Mouse (Mus musculus) kidney, postnatal 0 days (tissue): ENCODE results near the gene Tsga10ip. TPM values are rescaled to one million over a fixed set of nuclear protein-coding genes. Genes with fewer than 3 reads are reported as not detected.
A peak's percentile ranks its signal among the peaks of the same experiment; 100 is the strongest.

Source experiments
- ATAC-seq: fragments of 200-750 bp; cut with Nextera tagmentation; replicated peaks from 2 replicates; pipeline ENCODE4 v1.8.0; 2017; ENCODE audit warnings: low read depth, moderate number of reproducible peaks, moderate TSS enrichment, moderate library complexity; ENCODE audit not compliant: low FRiP score
- DNase-seq: peaks from one replicate; pipeline ENCODE4 v3.0.0-alpha.2; 2016; ENCODE audit warnings: low spot score
- H3K27ac ChIP-seq: fragments of 300-500 bp; sonication (generic); 2 replicates; pipeline ENCODE4 v1.5.1; 2014; ENCODE audit warnings: mild to moderate bottlenecking
- H3K27me3 ChIP-seq: fragments of 300-500 bp; sonication (generic); 2 replicates; pipeline ENCODE4 v1.6.1; 2014; ENCODE audit warnings: low read length, mixed read lengths; ENCODE audit not compliant: insufficient read depth
- H3K36me3 ChIP-seq: fragments of 300-500 bp; sonication (generic); 2 replicates; pipeline ENCODE4 v1.6.1; 2014; ENCODE audit warnings: low read length, mixed read lengths; ENCODE audit not compliant: insufficient read depth
- H3K4me1 ChIP-seq: fragments of 300-500 bp; sonication (generic); replicated peaks from 2 replicates; pipeline ENCODE4 v1.6.1; 2014; ENCODE audit warnings: antibody characterized with exemption, low read length, mixed read lengths; ENCODE audit not compliant: insufficient read depth
- H3K4me2 ChIP-seq: fragments of 300-500 bp; sonication (generic); 2 replicates; pipeline ENCODE4 v1.6.1; 2014; ENCODE audit warnings: mild to moderate bottlenecking, low read length, moderate library complexity, mixed read lengths
- H3K4me3 ChIP-seq: fragments of 300-500 bp; sonication (generic); replicated peaks from 2 replicates; pipeline ENCODE4 v1.5.1; 2014; ENCODE audit warnings: low read depth, low read length
- H3K9ac ChIP-seq: fragments of 300-500 bp; sonication (generic); 2 replicates; pipeline ENCODE4 v1.6.1; 2014; ENCODE audit warnings: low read depth, low read length
- H3K9me3 ChIP-seq: fragments of 300-500 bp; sonication (generic); replicated peaks from 2 replicates; pipeline ENCODE4 v1.6.1; 2016; ENCODE audit warnings: low read length, inconsistent platforms, mixed read lengths
- CTCF ChIP-seq: IDR thresholded peaks from 2 replicates; pipeline ENCODE4 v1.5.1; 2016; ENCODE audit warnings: antibody characterized with exemption, low read depth, mild to moderate bottlenecking, moderate library complexity
- WGBS: fragments of 180-500 bp; shearing (Covaris S2); extraction: QIAGEN DNeasy Blood & Tissue Kit; methylation state at CpG from one replicate; pipeline ENCODE4 v1.1.7; 2014; 5-methylcytosine and 5-hydroxymethylcytosine counted together
- polyA plus RNA-seq: library from polyadenylated mRNA; unstranded; fragments of >200 nt; fragmentation: Nextera tagmentation; extraction: Ambion mirVana; gene quantifications from 2 replicates; pipeline ENCODE4 v1.2.1, GENCODE M21; 2015

Tsga10ip gene
- 0.31 and 0.39 TPM in 2 replicates for polyA plus RNA-seq

DNA sequence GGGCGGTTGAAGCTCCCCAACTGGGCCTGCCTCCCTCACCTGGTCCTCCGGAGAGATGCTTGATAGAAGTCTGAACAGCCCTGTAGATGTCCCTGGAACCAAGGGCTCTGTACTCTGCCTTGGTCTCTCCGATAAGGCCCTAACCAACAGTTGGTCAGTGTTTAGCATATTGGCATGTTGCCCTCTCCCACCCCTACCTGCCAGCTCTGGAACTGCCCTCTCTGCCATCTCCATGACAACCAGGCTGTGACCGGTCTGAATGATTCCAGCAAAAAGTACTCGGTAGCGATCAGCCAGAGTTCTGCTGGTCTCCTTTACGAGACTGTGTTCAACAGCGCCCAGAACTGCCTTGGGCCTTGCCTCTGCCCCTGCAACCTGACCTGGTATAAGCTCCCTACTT is at the start of gene Tsga10ip:
Tsga10ip (minus strand) TSS at position 234 of the 400 bp plus-strand sequence.
- 62% methylated on average over 8 of the region's 8 CpGs for WGBS
- H3K4me1 ChIP-seq: 0 out of 2 replicates have a peak, but pooled peaks cover 4% of the 10 kb centered on the region

DNA sequence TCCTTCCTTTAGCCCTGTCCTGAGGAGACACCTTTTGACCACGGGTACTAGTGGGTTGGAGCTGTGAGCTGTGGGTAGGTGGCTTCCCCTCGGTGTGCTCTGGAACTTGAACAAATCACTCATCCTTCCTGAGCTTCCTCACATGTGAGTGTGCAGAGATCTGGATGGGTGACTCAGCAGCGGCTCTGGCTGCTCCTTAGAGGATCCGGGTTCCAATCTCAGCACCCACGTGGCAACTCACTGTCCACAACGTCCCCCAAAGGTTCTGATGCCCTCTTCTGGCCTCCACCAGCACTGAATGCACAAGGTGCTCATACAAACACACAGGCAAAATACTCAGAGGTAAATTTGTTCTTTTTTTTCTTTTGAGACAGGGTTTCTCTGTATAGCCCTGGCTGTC is 49.4 kb upstream of the Tsga10ip start:
- Histone ChIP-seq H3K9me3 (no peaks in the 10 kb centered on the region), H3K36me3 (peaks cover 7% of the 10 kb centered on the region; the same call in 1 of the 2 replicates), H3K4me1 (peaks cover 22% of the 10 kb centered on the region), H3K27ac (no peak overlapping the region), H3K4me2 (no peak overlapping the region), H3K9ac (no peak overlapping the region), H3K4me3 (no peak overlapping the region), H3K27me3 (peaks cover 8% of the 10 kb centered on the region; the same call in 1 of the 2 replicates)
- 0 out of 2 replicates have a peak, but pooled peaks have one; percentile 1 for TF ChIP-seq CTCF
- 82% methylated on average over 6 of the region's 6 CpGs for WGBS
- DNase-seq: no peak
- no peak for ATAC-seq

More for the DNA sequence above, at the start of gene Tsga10ip:
- Histone ChIP-seq H3K27me3 (no peaks in the 10 kb centered on the region), H3K9ac (no peak within 1 kb of the TSS), H3K4me3 (no peak within 1 kb of the TSS), H3K4me2 (no peak within 1 kb of the TSS), H3K36me3 (no peaks in the 10 kb centered on the region), H3K27ac (no peak within 1 kb of the TSS), H3K9me3 (no peaks in the 10 kb centered on the region)
- DNase-seq (no peak), ATAC-seq (no peak)
- TF ChIP-seq CTCF: peak; percentile 48

DNA sequence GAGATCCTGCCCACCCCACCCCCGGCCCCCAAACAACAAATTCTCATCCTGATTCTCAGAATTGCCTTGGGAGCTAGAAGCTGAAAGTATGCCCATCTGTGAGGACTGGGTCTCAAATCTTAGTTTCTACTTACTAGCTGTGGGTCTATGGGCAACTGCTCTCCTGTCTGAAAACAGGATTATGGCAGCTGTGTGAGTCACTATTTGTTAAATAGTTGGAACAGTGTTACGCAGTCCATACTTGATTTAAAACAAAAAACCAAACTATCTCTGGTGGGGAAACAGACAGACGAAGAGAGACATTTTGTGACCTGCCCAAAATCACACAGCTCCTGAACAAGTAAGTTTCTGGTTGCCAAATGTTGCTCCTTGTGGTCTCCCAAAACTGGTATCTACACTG is 47.3 kb upstream of the Tsga10ip start:
- no peak for TF ChIP-seq CTCF
- WGBS: 91% methylated on average over 3 of the region's 3 CpGs
- no peak for ATAC-seq

DNA sequence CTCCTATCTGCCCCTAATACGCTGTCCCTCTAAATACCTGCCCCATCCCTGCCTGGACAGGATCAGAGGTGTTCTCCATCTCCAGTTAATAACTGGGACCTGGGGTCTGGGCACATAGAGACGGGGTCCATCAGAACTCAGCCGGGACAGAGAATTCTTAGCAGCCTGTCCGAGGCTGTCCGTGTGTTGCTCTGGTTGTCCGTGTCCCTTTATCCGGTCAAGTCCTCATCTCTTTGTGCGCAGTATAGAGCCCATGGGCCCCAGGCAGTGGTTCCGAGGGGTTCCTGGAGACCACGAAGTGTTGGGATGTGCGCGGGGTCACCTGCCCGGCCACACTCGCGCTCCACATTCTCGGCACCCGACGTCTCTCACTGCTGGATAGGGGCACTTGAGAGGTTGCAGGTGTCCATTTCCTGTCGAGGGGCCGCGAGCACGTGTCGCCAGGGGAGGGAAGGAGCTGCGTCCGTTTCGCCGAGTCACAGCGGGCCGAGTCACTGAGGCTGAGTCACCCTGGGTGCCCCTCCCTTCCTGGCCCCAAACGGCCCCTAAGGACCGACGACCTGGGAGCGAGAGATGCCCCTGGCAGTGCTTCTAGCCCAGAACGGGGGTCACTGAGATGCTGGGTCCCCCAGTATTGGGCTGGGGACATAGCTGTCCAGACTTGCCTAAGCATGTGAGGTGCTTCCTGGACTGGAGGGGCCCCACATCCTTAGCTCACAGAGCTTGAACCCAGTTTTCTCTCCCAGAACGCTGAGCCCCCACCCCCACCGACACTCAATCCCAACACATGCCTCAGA is 46.2 kb upstream of the Tsga10ip start:
- Histone ChIP-seq H3K4me3 (peak overlapping the region; percentile 58), H3K27ac (no peak overlapping the region), H3K9ac (no peak overlapping the region), H3K27me3 (peaks cover 8% of the 10 kb centered on the region; the same call in 1 of the 2 replicates), H3K4me2 (peak overlapping the region; percentile 96), H3K4me1 (peaks cover 16% of the 10 kb centered on the region), H3K9me3 (no peaks in the 10 kb centered on the region), H3K36me3 (no peaks in the 10 kb centered on the region)
- no peak for TF ChIP-seq CTCF
- WGBS: 5% methylated on average over 36 of the region's 36 CpGs
- DNase-seq (no peak), ATAC-seq (no peak)

More for the DNA sequence above, 47.3 kb upstream of the Tsga10ip start:
- H3K9me3 ChIP-seq: no peaks in the 10 kb centered on the region
- H3K4me2 ChIP-seq: no peak overlapping the region
- H3K36me3 ChIP-seq: peaks cover 6% of the 10 kb centered on the region; the same call in 1 of the 2 replicates
- H3K9ac ChIP-seq: no peak overlapping the region
- no peak for DNase-seq
- no peak overlapping the region for H3K27ac ChIP-seq
- H3K4me1 ChIP-seq: peaks cover 16% of the 10 kb centered on the region
- H3K27me3 ChIP-seq: peaks cover 8% of the 10 kb centered on the region; the same call in 1 of the 2 replicates
- no peak overlapping the region for H3K4me3 ChIP-seq

DNA sequence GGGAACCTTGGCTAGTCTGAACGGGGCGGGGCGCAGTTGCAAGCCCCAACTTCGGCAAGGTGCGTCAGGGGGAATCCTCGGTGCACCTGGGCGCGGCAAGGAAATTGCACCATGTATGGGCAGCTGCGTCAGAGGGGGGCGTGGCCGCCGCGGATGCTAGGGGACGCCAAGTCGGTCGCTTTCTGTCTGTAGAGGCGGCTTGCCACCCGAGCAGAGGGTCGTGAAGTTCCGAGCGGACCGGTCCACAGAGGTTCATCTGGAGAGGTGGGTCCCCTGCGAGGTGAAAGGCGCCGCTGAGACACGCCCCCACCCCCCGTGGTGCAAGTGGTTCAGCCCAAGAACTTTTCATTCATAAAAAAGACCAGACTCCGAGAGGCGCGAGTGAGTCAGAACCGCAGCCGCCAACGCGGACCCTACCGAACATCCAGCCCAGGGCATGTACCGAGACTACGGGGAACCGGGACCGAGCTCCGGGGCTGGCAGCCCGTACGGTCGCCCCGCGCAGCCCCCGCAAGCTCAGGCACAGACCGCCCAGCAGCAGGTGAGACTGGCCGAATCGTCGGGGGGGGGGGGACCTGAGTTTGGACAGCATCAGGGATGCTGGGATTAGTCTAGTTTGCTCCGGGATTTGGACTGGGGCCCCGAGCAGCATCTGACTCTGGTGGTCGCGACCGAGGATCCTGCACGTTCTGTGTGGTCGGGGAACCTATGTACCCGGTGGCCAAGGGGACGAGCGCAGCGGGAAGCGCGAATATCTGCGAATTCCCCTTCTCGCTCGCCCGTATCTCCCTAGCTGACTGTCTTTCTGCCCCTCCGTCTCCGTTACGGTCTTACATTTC is 45.4 kb upstream of the Tsga10ip start, which contains the start of gene Fosl1:
Fosl1 (plus strand) TSS at position 33 of the 839 bp plus-strand sequence.
- H3K9ac ChIP-seq: peak within 1 kb of the TSS; percentile 36

DNA sequence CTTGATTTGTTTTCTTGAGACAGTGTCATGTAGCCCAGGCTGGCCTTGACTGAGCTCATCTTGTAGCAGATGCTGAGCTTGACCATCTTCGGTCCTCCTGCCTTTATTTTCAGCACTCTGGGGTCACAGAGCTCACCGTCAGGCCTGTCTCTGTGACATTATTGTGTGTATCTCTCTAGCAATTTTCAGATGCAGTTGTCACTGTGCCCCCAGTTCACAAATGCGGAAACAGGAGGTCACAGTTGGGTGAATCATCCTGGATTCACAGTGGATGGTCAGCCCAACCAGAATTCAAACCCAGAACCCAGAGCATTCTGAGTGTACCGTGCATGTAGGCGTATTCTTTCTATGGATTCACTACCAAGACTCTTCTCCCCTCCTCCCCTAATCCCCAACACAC is 43.4 kb upstream of the Tsga10ip start:
- 85% methylated on average over 5 of the region's 5 CpGs for WGBS
- peaks cover 16% of the 10 kb centered on the region for H3K4me1 ChIP-seq
- no peak overlapping the region for H3K27ac ChIP-seq
- TF ChIP-seq CTCF: no peak
- peaks cover 8% of the 10 kb centered on the region; the same call in 1 of the 2 replicates for H3K27me3 ChIP-seq
- no peaks in the 10 kb centered on the region for H3K36me3 ChIP-seq
- DNase-seq (no peak), ATAC-seq (no peak)
- no peak overlapping the region for H3K4me2 ChIP-seq
- H3K4me3 ChIP-seq: no peak overlapping the region
- no peak overlapping the region for H3K9ac ChIP-seq
- no peaks in the 10 kb centered on the region for H3K9me3 ChIP-seq

More for the DNA sequence above, 45.4 kb upstream of the Tsga10ip start, which contains the start of gene Fosl1:
- Histone ChIP-seq H3K27me3 (peaks cover 8% of the 10 kb centered on the region; the same call in 1 of the 2 replicates), H3K4me1 (peaks cover 16% of the 10 kb centered on the region), H3K9me3 (no peaks in the 10 kb centered on the region), H3K4me3 (peak within 1 kb of the TSS; percentile 58), H3K36me3 (no peaks in the 10 kb centered on the region), H3K27ac (no peak within 1 kb of the TSS), H3K4me2 (peak within 1 kb of the TSS; percentile 96)
- WGBS: under 1% methylated on average over 70 of the region's 70 CpGs
- no peak for TF ChIP-seq CTCF
- peak; percentile 41 for ATAC-seq
- DNase-seq: peak; percentile 65
